Mouse (Mus musculus) NIH3T3 (cell line): ENCODE data around the gene Dapl1.

Source experiments
- DNase-seq: peaks from one replicate; pipeline ENCODE4 v3.0.0-alpha.2; 2012; ENCODE audit warnings: low read depth

The Dapl1 gene

GRCm38 (mm10) chr2:59471051-59471948 lies 13.2 kb upstream of the Dapl1 start:
- DNase-seq = peak; percentile 13

DNA sequence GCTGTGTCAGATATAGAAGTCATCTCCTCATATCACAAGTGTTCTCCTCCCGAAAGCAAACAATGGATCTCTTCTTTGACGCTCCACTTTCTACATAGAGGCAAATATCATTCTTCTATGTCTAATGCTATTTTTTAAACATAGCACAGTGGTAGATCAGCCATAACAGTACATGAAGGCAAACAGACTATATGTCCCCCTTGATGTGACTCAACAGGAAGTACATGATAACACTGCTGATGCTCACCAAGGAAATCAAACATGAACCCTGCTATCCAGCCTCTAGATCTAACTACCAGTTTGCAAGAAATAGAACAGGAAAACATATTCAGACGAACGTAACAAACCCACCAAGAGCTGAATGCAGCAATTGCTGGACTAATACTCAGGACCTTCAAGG lies 10.1 kb upstream of the Dapl1 start:
- DNase-seq = no peak

- no peak for DNase-seq
Measured at GRCm38 (mm10) chr2:59485080-59485479, 627 bp downstream of the Dapl1 start.

DNA sequence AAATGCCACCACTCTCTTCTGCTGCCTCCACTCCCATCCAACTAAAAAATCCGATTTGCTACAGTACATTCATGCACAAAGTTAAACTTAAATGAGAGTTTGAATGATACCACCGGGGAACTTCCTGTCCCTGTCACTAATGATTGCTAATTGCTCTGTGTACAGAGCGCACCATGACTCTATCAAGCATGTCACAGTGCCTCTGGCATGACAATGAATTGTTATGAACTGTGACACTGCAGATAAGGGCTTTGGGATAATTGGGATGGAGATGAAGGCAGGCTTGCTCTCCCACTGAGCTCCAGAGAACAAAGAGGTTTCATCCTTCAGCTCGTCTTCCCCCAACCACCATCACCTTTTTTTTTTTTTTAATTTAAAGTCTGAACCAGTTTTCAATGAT lies 1.2 kb downstream of the Dapl1 start:
- no peak for DNase-seq

DNA sequence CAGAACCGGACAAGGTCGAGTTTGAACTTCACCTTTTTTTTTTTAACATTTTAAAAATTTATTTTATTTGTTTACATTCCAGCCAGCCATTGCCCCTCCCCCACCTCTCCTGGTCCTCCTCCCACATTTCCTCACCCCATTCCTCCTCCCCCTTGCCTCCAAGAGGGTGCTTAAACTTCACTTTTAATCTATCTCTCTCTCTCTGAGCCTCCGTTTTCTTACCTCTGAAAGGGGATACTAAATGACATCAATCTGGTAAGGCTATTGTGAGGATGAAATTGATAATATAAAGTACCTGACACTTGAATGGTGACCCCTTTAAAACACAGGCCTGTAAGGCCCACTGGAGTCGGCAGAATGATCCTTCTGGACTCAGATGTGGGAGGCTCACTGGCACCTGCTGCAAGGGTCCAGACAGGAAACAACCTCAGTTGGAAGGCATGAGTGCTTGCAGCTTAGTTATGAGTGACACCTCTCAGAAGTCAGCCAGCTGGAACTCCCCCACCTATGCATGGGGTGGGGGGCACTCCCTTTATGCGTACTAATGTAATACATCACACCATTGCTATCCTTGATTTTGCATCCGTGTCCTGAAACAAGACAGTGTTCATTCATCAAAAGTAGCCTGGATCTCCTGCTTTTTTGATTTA lies 1.9 kb downstream of the Dapl1 start:
- no peak for DNase-seq

DNA sequence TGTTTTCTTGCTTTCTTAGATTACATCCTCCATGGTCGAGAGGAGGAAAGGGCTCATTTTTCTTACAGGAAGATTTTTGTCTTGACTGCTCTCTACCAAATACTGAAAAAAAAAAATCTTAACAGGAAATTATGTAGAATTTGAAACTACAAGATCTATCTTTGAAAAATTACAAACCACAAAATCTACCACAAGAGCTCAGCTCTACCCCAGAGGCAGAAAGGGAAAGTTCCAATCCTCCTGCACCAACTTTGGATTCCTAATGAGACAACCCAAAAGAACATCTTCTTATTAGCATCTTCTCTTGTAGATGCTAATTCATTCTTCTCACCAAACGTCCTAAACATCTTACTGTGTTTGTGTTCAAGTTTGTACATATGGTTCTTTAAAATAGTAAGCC lies 3.8 kb downstream of the Dapl1 start:
- DNase-seq = no peak

DNA sequence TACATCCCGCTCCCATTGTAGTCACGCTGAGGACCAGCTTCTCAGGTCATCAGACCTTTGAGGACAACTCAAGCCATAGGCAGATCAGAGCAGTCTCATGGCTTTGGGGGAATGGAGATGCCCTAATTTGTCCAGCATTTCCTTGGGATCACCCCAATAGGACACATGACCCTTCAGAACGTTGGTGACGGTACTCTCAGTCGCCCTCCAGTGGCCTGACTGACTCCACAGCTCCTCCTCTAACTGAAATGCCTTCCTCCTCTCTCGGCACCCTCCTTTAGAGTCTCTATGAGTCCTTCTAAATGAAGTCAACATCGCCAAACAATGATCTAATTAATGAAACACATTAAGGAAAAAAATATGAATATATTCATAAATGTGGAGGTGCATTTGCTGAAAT lies 5.9 kb downstream of the Dapl1 start:
- DNase-seq = peak; percentile 8

GRCm38 (mm10) chr2:59493445-59494085 lies 9.1 kb downstream of the Dapl1 start:
- DNase-seq = no peak

- DNase-seq = no peak
Measured at GRCm38 (mm10) chr2:59499146-59499545, 14.7 kb downstream of the Dapl1 start.

DNA sequence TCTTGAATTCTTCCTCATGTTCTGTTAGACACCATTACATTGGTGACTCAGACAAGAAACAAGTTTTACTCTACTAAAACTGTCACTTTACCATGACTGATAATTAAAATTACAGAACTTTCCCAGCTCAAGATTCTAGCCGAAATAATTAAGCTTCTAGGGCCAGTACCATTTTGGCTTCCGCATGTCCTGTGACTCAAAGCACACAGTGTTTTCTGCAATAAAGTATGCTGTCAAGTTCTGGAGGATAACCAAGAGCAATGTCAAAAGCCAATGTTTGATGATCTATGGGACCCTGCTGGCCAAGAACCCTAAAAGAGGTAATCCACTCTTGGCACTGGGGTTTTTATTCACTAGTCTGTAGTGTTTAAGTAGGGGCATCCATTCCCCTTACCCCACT lies 15.3 kb downstream of the Dapl1 start:
- DNase-seq = no peak

DNA sequence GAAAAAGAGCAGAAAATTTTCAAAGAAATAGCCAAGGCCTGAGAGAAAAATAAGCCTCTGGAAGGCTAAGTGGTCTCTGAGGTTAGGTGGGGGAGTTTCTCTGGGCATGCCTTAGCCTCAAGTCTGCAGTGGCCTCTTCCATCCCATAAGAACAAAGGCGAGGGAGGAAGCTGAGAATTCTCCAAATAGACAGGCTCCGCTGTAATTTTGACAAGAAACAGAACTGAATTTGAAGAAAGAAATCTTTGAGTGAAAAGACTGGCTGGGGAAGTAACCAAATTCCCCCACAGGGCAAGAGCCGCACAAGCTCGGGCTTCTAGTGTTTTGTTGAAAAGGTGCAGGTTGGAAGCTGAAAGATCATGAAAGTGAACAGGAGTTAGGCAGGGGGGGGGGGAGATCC lies 24.6 kb downstream of the Dapl1 start:
- no peak for DNase-seq

GRCm38 (mm10) chr2:59510416-59510815 lies 26.0 kb downstream of the Dapl1 start:
- no peak for DNase-seq

- no peak for DNase-seq
Measured at GRCm38 (mm10) chr2:59510882-59511281, 26.4 kb downstream of the Dapl1 start.

DNA sequence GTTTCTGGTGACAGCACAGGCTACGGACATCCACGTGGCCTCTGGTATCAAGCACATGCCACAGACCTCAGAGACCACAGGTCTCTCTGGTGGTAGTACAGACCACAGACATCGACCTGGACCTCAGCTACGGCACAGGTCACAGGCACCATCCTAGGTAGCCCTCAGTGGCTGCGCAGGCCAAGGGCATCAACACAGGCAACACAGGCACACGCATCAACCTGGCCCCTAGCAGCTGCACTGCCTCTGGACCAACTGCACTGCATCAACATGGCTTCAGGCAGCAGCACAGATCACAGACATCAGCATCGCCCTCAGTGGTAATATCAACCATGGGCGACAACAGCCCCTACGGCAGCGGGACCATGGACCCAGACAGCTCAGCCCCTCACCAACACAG lies 36.2 kb downstream of the Dapl1 start:
- DNase-seq = no peak

GRCm38 (mm10) chr2:59522079-59522684 lies 37.7 kb downstream of the Dapl1 start:
- DNase-seq = peak; percentile 92

GRCm38 (mm10) chr2:59523526-59523925 lies 39.1 kb downstream of the Dapl1 start:
- DNase-seq = no peak

DNA sequence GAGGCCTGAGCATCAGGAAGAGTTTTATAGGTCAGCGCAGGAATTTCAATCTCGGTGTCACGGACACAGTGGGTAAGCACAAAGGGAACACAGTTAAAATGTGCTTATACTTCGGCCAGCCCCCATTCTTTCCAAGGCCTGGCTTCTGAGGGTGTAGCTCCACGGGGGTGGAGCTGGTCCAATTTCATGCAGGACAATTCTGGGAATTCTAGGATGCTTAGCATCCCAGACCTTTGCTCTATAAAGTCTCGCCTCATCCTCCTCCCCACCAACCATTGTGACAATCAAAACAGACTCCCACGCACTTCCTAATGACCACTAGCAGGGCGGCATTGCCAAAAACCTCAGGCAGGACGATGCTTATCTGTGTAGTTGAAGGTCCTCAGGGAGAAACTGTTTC lies 42.4 kb downstream of the Dapl1 start:
- no peak for DNase-seq

DNA sequence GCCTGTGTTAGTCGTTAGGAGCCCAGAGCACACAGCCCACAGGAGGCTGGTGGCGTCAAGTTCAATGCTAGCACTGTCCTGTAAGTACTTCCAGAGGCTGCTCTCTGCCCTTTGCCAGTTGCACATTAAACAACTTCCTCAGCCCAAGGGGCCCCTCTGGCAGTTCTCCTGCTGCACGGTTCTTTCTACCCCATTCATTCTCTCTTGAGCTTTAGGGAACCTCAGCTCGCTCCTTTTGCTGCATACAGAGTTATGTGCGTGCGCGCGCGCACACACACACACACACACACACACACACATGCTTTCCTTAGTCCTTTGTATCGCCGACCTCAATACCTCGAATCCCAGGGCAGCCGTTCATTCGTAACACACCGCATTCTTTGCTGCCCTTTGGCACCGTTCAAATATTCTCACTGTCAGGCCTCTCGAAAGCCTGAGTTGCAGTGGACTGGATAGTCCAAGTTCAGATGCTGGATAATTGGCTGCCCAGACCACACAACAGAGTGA lies 45.2 kb downstream of the Dapl1 start:
- no peak for DNase-seq

DNA sequence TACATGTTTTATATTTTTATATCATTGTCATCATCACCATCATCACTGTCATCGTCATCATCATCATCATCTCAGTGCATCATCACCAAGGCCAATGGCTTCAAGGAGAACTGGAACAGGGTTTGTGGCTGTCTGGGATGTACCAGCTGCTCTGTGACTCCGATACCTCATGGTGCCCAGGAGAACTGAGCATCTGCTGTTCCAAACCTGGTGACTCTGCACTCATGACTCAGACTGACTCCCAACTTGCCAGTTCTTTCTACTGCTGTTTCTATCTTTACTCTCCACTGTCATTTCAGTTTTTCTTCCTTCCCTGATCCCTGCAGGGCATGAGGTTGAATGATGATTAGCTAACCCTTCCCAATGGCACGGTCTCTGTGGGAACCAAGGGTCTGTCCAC lies 46.4 kb downstream of the Dapl1 start:
- no peak for DNase-seq

- DNase-seq = no peak
Measured at GRCm38 (mm10) chr2:59532999-59533398, 48.5 kb downstream of the Dapl1 start.

- DNase-seq = no peak
Measured at GRCm38 (mm10) chr2:59533504-59533903, 49.1 kb downstream of the Dapl1 start.

DNA sequence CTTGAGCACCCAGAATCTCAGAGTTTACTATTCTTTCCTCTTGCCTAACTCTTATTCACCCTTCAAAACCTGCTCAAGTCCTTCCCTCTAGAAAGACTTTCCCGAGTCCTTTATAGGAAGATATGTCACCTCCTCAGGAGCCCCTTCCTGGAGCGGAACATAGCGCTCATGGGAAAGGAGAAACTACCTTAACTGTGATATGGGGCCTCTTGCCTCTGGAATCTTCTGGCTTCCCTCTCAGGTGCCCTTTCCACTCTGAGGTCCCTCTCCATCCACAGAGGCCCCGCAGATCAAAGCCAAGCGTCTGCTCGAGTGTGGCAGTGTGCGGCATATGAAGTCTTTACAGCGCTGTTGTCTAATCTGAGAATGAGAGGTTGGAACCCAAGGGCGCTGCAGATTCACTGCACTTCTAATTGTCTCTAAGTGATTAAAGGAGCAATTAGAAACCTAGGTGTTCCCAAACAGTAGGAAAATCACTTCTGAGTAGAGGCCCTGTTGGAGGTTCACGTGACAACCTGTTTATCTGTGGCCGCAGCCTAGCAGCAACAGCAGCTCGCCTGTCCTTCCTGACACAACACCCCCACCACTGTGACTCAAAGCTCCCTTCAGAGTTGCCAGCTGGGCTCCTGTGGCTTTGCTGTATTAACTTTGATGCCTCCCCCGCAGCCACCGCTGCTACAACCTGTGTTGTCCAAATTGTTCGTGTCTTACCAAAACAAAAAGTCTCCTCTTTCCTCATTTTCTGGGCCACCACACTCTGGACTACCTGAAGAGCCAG lies 49.7 kb downstream of the Dapl1 start:
- no peak for DNase-seq
